Mouse (Mus musculus): ENCODE data around the gene Olfr460.

DNA sequence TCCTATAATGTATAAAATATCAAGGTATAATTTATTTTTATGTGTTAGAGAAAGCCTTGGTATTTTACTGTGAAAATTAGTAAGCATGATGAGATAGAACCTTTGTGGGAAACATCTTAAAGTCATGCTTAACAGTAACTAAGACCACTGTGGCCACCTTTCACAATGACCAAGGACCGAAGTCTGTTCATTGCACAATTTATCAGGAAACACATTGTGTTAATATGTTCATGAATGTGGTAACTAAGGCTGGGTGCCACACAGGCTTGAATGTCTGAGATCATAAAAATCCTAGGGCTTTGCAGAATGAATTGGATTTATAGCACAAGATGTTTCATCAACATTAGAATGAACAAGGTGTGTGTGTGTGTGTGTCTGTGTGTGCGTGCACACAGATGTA, 19.1 kb downstream of the Olfr460 start:
- TF ChIP-seq CTCF (IDR thresholded peaks at IDR 0.05; ENCODE audit: control insufficient read depth, insufficient read depth, low read length) (no peak), POLR2A (IDR thresholded peaks at IDR 0.05; ENCODE audit: borderline replicate concordance, control insufficient read depth, low read depth, low read length) (no peak)
